17 mouse cellular contexts compared by ENCODE assay signal in the genomic region with DNA sequence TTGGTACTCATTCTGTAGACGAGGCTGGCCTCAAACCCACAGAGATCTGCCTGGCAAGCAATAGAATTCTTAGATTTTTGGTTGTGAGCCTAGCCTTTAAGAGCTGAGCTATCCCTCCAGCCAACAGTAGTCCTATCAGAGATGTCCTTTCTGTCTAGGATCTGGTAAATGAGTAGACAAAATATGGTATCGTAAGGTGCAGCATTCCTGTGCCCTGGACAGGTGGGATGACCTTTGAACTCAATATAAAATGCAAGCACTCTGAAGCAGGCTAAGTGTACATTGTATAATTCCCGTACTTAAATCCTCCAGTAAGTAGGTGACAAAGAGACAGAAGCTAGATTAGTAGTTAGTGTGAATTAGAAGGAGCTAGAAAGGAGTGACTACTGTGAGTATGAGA.
"Had no signal": no experiment of that assay in that cellular context is flagged by ENCODE, and none has a peak within 500 bp of the region (broad histone marks: within the 10 kb centered on the region; RNA-seq: fewer than 3 reads in every experiment).

No protein-coding gene starts in this region.

- H3K4me3 ChIP-seq: liver, embryonic 15.5 days; lung, embryonic 15.5 days; megakaryocyte, embryonic 14.5 days; midbrain, embryonic 13.5 days; midbrain, embryonic 15.5 days; neural tube, embryonic 12.5 days; stomach, embryonic 15.5 days had no signal

- H3K27me3 ChIP-seq: liver, embryonic 15.5 days; lung, embryonic 15.5 days; megakaryocyte, embryonic 14.5 days; midbrain, embryonic 13.5 days; midbrain, embryonic 15.5 days; neural tube, embryonic 12.5 days; stomach, embryonic 15.5 days had no signal

- H3K4me1 ChIP-seq: liver, embryonic 15.5 days; lung, embryonic 15.5 days; megakaryocyte, embryonic 14.5 days; midbrain, embryonic 13.5 days; midbrain, embryonic 15.5 days; neural tube, embryonic 12.5 days; stomach, embryonic 15.5 days had no signal

- ATAC-seq: liver, postnatal 0 days; lung, postnatal 0 days; midbrain, embryonic 13.5 days; midbrain, embryonic 15.5 days had no signal

- DNase-seq: liver, postnatal 0 days; lung, adult 2 months; lung, postnatal 14 days; lung, postnatal 36 days; right cerebral cortex, postnatal 14 days; thymus, adult 2 months had no signal

- H3K9me3 ChIP-seq: liver, embryonic 15.5 days; lung, embryonic 15.5 days; megakaryocyte, embryonic 14.5 days; midbrain, embryonic 13.5 days; midbrain, embryonic 15.5 days; neural tube, embryonic 12.5 days; stomach, embryonic 15.5 days had no signal

- H3K27ac ChIP-seq: liver, embryonic 15.5 days; lung, embryonic 15.5 days; macrophage; midbrain, embryonic 13.5 days; midbrain, embryonic 15.5 days; neural tube, embryonic 12.5 days; stomach, embryonic 15.5 days; stomach, postnatal 0 days had no signal

- H3K9ac ChIP-seq: liver, embryonic 15.5 days; liver, postnatal 0 days; lung, embryonic 15.5 days; midbrain, embryonic 13.5 days; midbrain, embryonic 15.5 days; neural tube, embryonic 12.5 days; stomach, embryonic 15.5 days had no signal

- H3K4me2 ChIP-seq: liver, embryonic 15.5 days; lung, embryonic 15.5 days; midbrain, embryonic 11.5 days; midbrain, embryonic 13.5 days; midbrain, embryonic 15.5 days; neural tube, embryonic 12.5 days; stomach, embryonic 15.5 days had no signal
